Mouse (Mus musculus) limb, embryonic 13.5 days (tissue): ENCODE measurements around the gene Spi1. TPM values are rescaled to one million over a fixed set of nuclear protein-coding genes. Genes with fewer than 3 reads are reported as not detected.
A peak's percentile ranks its signal among the peaks of the same experiment; 100 is the strongest.

ENCODE experiments used
- ATAC-seq: fragments of 200-750 bp; cut with Nextera tagmentation; 2 replicates; pipeline ENCODE4 v1.8.0; 2017; ENCODE audit warnings: low read depth, moderate number of reproducible peaks, moderate TSS enrichment; ENCODE audit not compliant: low FRiP score
- H3K27ac ChIP-seq: fragments of 300-500 bp; sonication (generic); 2 replicates; pipeline ENCODE4 v1.5.1; 2015; ENCODE audit warnings: inconsistent platforms, mild to moderate bottlenecking, moderate library complexity
- H3K27me3 ChIP-seq: fragments of 300-500 bp; sonication (generic); 2 replicates; pipeline ENCODE4 v1.6.1; 2015; ENCODE audit warnings: mild to moderate bottlenecking, inconsistent platforms
- H3K36me3 ChIP-seq: fragments of 300-500 bp; sonication (generic); 2 replicates; pipeline ENCODE4 v1.6.1; 2015; ENCODE audit warnings: inconsistent platforms, mild to moderate bottlenecking, moderate library complexity
- H3K4me1 ChIP-seq: fragments of 300-500 bp; sonication (generic); 2 replicates; pipeline ENCODE4 v1.6.1; 2015; ENCODE audit warnings: inconsistent platforms
- H3K4me2 ChIP-seq: fragments of 300-500 bp; sonication (generic); replicated peaks from 2 replicates; pipeline ENCODE4 v1.6.1; 2015; ENCODE audit warnings: inconsistent platforms, mild to moderate bottlenecking, moderate library complexity
- H3K4me3 ChIP-seq: fragments of 300-500 bp; sonication (generic); 2 replicates; pipeline ENCODE4 v1.5.1; 2015; ENCODE audit warnings: moderate library complexity, mild to moderate bottlenecking, inconsistent platforms
- H3K9ac ChIP-seq: fragments of 300-500 bp; sonication (generic); 2 replicates; pipeline ENCODE4 v1.6.1; 2015; ENCODE audit warnings: mild to moderate bottlenecking, inconsistent platforms
- H3K9me3 ChIP-seq: fragments of 300-500 bp; sonication (generic); 2 replicates; pipeline ENCODE4 v1.6.1; 2016; ENCODE audit warnings: inconsistent platforms
- WGBS: fragments of 180-500 bp; shearing (Covaris S2); methylation state at CpG from one replicate; pipeline ENCODE4 v1.1.7; 2015; 5-methylcytosine and 5-hydroxymethylcytosine counted together
- polyA plus RNA-seq: library from polyadenylated mRNA; unstranded; fragments of >200 nt; fragmentation: Nextera tagmentation; extraction: Ambion mirVana; gene quantifications from 2 replicates; pipeline ENCODE4 v1.2.1, GENCODE M21; 2015

Spi1 gene
- polyA plus RNA-seq, 1 experiment from 2014 or later = 6.0 TPM

GRCm38 (mm10) chr2:91053934-91054382 lies 28.2 kb upstream of the Spi1 start, which contains the start of gene Psmc3:
Gene Psmc3, plus strand, starts transcription at chr2:91054009.
- under 1% methylated on average over 40 of the region's 40 CpGs for WGBS
- peak within 1 kb of the TSS; percentile 89 for H3K4me3 ChIP-seq
- peaks cover 48% of the 10 kb centered on the region for H3K36me3 ChIP-seq
- H3K4me2 ChIP-seq = peak within 1 kb of the TSS; percentile 98
- no peaks in the 10 kb centered on the region for H3K27me3 ChIP-seq
- ATAC-seq = peak; percentile 99
- H3K27ac ChIP-seq = peak within 1 kb of the TSS; percentile 79
- H3K4me1 ChIP-seq = peaks cover 11% of the 10 kb centered on the region
- H3K9ac ChIP-seq = peak within 1 kb of the TSS; percentile 90
- H3K9me3 ChIP-seq = no peaks in the 10 kb centered on the region

- Histone ChIP-seq H3K36me3 (peaks cover 84% of the 10 kb centered on the region), H3K9me3 (no peaks in the 10 kb centered on the region), H3K27me3 (no peaks in the 10 kb centered on the region), H3K27ac (no peak overlapping the region), H3K4me2 (no peak overlapping the region), H3K9ac (no peak overlapping the region), H3K4me3 (no peak overlapping the region), H3K4me1 (peaks cover 18% of the 10 kb centered on the region)
- WGBS = 86% methylated on average over 5 of the region's 5 CpGs
- ATAC-seq = no peak
These were observed 23.8 kb upstream of the Spi1 start for GRCm38 (mm10) chr2:91058435-91058834.

GRCm38 (mm10) chr2:91059376-91059775 lies 22.8 kb upstream of the Spi1 start:
- no peak for ATAC-seq
- WGBS = 93% methylated on average over 2 of the region's 2 CpGs
- Histone ChIP-seq H3K36me3 (peaks cover 93% of the 10 kb centered on the region), H3K9me3 (no peaks in the 10 kb centered on the region), H3K9ac (no peak overlapping the region), H3K4me1 (peaks cover 18% of the 10 kb centered on the region), H3K4me2 (no peak overlapping the region), H3K27me3 (no peaks in the 10 kb centered on the region), H3K27ac (no peak overlapping the region), H3K4me3 (no peak overlapping the region)

- peaks cover 100% of the 10 kb centered on the region for H3K36me3 ChIP-seq
- peak; percentile 18; the same call in 1 of the 2 replicates for ATAC-seq
- no peak overlapping the region for H3K4me3 ChIP-seq
- no peak overlapping the region for H3K9ac ChIP-seq
- H3K27ac ChIP-seq = 0 out of 2 replicates have a peak overlapping the region, but pooled peaks have one; percentile 33
- no peak overlapping the region for H3K4me2 ChIP-seq
- no peaks in the 10 kb centered on the region for H3K9me3 ChIP-seq
- no peaks in the 10 kb centered on the region for H3K27me3 ChIP-seq
- 79% methylated on average over 10 of the region's 10 CpGs for WGBS
- H3K4me1 ChIP-seq = peaks cover 7% of the 10 kb centered on the region; the same call in 1 of the 2 replicates
These were observed 21.4 kb upstream of the Spi1 start for GRCm38 (mm10) chr2:91060544-91061355.

GRCm38 (mm10) chr2:91061849-91062481 lies 20.2 kb upstream of the Spi1 start:
- H3K9me3 ChIP-seq = no peaks in the 10 kb centered on the region
- peaks cover 99% of the 10 kb centered on the region for H3K36me3 ChIP-seq
- no peak overlapping the region for H3K9ac ChIP-seq
- WGBS = 72% methylated on average over 6 of the region's 6 CpGs
- peaks cover 7% of the 10 kb centered on the region; the same call in 1 of the 2 replicates for H3K4me1 ChIP-seq
- no peaks in the 10 kb centered on the region for H3K27me3 ChIP-seq
- peak; percentile 54; the same call in 1 of the 2 replicates for ATAC-seq
- H3K4me3 ChIP-seq = no peak overlapping the region
- no peak overlapping the region; the same call in 1 of the 2 replicates for H3K27ac ChIP-seq
- H3K4me2 ChIP-seq = no peak overlapping the region

- Histone ChIP-seq H3K27ac (no peak overlapping the region), H3K4me2 (no peak overlapping the region), H3K4me3 (no peak overlapping the region), H3K4me1 (peaks cover 7% of the 10 kb centered on the region; the same call in 1 of the 2 replicates), H3K9ac (no peak overlapping the region), H3K27me3 (no peaks in the 10 kb centered on the region), H3K9me3 (no peaks in the 10 kb centered on the region), H3K36me3 (peaks cover 94% of the 10 kb centered on the region)
- WGBS = 88% methylated on average over 16 of the region's 16 CpGs
- no peak for ATAC-seq
These were observed 19.2 kb upstream of the Spi1 start for GRCm38 (mm10) chr2:91062779-91063606.

- 88% methylated on average over 6 of the region's 6 CpGs for WGBS
- no peak overlapping the region for H3K4me2 ChIP-seq
- no peak overlapping the region for H3K4me3 ChIP-seq
- H3K4me1 ChIP-seq = peaks cover 19% of the 10 kb centered on the region
- no peak overlapping the region for H3K27ac ChIP-seq
- no peak overlapping the region for H3K9ac ChIP-seq
- H3K9me3 ChIP-seq = no peaks in the 10 kb centered on the region
- H3K36me3 ChIP-seq = peaks cover 85% of the 10 kb centered on the region
- H3K27me3 ChIP-seq = no peaks in the 10 kb centered on the region
- ATAC-seq = no peak
These were observed 18.0 kb upstream of the Spi1 start for GRCm38 (mm10) chr2:91064211-91064610.

GRCm38 (mm10) chr2:91065544-91065943 lies 16.6 kb upstream of the Spi1 start:
- H3K9me3 ChIP-seq = no peaks in the 10 kb centered on the region
- H3K4me3 ChIP-seq = no peak overlapping the region
- no peaks in the 10 kb centered on the region for H3K27me3 ChIP-seq
- no peak for ATAC-seq
- no peak overlapping the region for H3K9ac ChIP-seq
- peaks cover 72% of the 10 kb centered on the region for H3K36me3 ChIP-seq
- H3K4me2 ChIP-seq = no peak overlapping the region
- WGBS = 58% methylated on average over 3 of the region's 3 CpGs
- peaks cover 21% of the 10 kb centered on the region for H3K4me1 ChIP-seq
- H3K27ac ChIP-seq = no peak overlapping the region

GRCm38 (mm10) chr2:91066455-91066854 lies 15.7 kb upstream of the Spi1 start:
- Histone ChIP-seq H3K4me3 (no peak overlapping the region), H3K36me3 (peaks cover 63% of the 10 kb centered on the region), H3K4me1 (peaks cover 26% of the 10 kb centered on the region), H3K4me2 (no peak overlapping the region), H3K27me3 (no peaks in the 10 kb centered on the region), H3K27ac (no peak overlapping the region), H3K9ac (no peak overlapping the region), H3K9me3 (no peaks in the 10 kb centered on the region)
- no peak for ATAC-seq
- WGBS = 74% methylated on average over 3 of the region's 3 CpGs

- Histone ChIP-seq H3K9me3 (no peaks in the 10 kb centered on the region), H3K4me1 (peaks cover 20% of the 10 kb centered on the region), H3K9ac (peak overlapping the region; percentile 73), H3K36me3 (peaks cover 44% of the 10 kb centered on the region), H3K4me2 (peak overlapping the region; percentile 79), H3K27ac (no peak overlapping the region), H3K27me3 (no peaks in the 10 kb centered on the region), H3K4me3 (peak overlapping the region; percentile 65)
- ATAC-seq = no peak
- WGBS = 58% methylated on average over 13 of the region's 13 CpGs
These were observed 13.9 kb upstream of the Spi1 start for GRCm38 (mm10) chr2:91068162-91068871.

GRCm38 (mm10) chr2:91068872-91069165 lies 13.4 kb upstream of the Spi1 start:
- ATAC-seq = no peak
- peak overlapping the region; percentile 65 for H3K4me3 ChIP-seq
- peaks cover 20% of the 10 kb centered on the region for H3K4me1 ChIP-seq
- peak overlapping the region; percentile 73 for H3K9ac ChIP-seq
- H3K9me3 ChIP-seq = no peaks in the 10 kb centered on the region
- H3K36me3 ChIP-seq = peaks cover 39% of the 10 kb centered on the region
- no peak overlapping the region; the same call in 1 of the 2 replicates for H3K27ac ChIP-seq
- 46% methylated on average over 6 of the region's 6 CpGs for WGBS
- H3K4me2 ChIP-seq = peak overlapping the region; percentile 79
- no peaks in the 10 kb centered on the region for H3K27me3 ChIP-seq
